Mouse (Mus musculus): ENCODE data around the gene Atp5g1.

The Atp5g1 gene

DNA sequence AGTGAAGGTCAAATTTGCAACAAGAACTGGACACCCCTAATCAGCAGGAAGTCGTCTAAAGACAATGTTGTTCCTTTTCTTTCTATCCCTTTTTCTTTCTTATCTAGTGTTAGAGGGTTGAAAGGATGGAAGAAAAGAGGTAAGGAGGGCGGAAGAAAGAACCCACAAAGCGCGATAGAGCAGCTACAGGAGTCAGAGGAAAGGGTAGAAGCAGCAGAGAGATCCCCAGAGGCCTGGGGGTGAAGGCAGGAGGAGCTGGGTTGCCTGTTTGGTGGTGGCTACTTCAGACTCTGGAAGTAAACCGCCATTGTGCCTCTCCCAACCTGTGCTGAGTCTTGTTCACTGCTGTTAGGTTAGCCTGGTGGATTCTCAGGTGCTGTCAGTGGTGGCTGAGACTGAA is 47.3 kb downstream of the Atp5g1 start:
- no peak for DNase-seq (ENCODE audit: low spot score in 2 of 2)

DNA sequence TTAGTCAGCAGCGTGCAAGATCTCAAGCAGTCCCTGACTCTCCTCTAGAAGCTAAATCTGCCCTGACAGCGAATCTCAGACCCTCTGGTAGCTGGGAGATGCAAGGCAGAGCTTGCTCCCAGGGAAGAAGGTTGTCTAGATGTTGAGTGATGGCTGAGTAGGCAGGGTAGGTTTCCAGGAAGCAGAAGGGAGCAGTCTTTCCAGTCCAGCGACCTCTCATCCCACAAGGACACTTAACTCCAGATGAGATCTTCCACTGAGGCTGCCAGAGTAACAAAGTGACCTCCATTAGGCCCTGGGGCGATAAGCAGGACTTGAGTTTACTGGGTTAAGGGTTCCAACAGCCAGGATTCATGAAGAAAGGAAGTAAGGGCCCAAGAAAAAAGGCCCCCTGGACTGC is 54.8 kb downstream of the Atp5g1 start:
- DNase-seq (ENCODE audit: low spot score in 2 of 2), result no peak
